Comparison of ENCODE assay signal across 1 mouse cellular context in the genomic region with DNA sequence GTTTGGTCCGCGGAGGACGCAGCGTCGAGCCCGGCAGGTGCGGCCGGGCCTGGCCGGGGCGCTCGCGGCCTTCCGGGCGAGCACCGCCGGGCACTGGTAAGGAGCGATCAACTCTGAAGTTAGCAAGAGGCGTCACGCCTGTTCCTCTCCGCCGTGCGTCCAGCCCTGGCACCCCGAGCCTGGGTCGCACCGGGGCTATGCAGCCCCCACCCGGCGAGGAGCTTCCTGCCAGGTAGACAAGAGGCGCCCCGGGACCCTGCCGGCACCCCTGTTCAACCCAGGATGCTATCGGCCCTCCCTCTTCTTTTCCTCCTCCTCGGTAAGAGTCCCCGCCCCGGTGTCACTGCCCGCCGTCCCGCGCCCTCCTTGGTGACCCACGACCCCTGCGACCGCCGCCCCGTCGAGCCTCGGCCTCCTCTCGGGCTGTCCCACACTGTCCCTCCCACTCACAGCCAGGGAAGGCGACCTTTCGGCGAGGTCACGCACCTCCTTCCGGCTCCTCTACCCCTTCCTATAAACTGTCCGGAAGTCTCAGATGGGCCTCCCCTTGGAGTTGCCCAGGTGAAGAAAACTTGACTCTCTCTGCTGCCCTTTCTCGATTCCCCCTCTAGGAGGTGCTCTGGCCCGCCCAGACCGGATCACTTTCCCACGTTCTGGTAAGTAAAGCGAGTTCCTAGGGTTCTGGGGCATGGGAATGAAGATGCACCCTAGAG.
A peak's percentile ranks its signal among the peaks of the same experiment; 100 is the strongest.
TF ChIP-seq lines count a peak whose summit lies in the region.

No protein-coding gene starts in this region.

TF ChIP-seq in CH12.LX, 34 proteins besides CTCF, POLR2A, EP300 and RAD21:
- TF ChIP-seq ETS1 (conservative IDR thresholded peaks at IDR 0.05; ENCODE audit: low read depth, low read length) (peak; percentile 54), SIN3A (IDR thresholded peaks at IDR 0.05; ENCODE audit: low read length) (peak; percentile 75), MAZ (IDR thresholded peaks at IDR 0.05; ENCODE audit: low read depth, low read length) (peak; percentile 86), ZMIZ1 (IDR thresholded peaks at IDR 0.05; ENCODE audit: low read depth, low read length) (no peak; the same call in 1 of the 2 replicates), TBP (conservative IDR thresholded peaks at IDR 0.05; ENCODE audit: low read depth, low read length) (0 out of 2 replicates have a peak, but pooled peaks have one; percentile 27), SMC3 (IDR thresholded peaks at IDR 0.05; ENCODE audit: low read depth, low read length) (peak; percentile 60), JUN (IDR thresholded peaks at IDR 0.05; ENCODE audit: insufficient read depth, low read depth, low read length) (0 out of 2 replicates have a peak, but pooled peaks have one; percentile 8), BHLHE40 (IDR thresholded peaks at IDR 0.05; ENCODE audit: low read depth, low read length) (peak; percentile 50; the same call in 1 of the 2 replicates), POLR2AphosphoS2 (IDR thresholded peaks at IDR 0.05; ENCODE audit: low read depth, low read length) (no peak), TCF12 (IDR thresholded peaks at IDR 0.05; ENCODE audit: low read depth, low read length) (no peak; the same call in 1 of the 2 replicates), USF1 (IDR thresholded peaks at IDR 0.05; ENCODE audit: low read depth, low read length) (no peak), ZNF384 (IDR thresholded peaks at IDR 0.05; ENCODE audit: low read depth, low read length) (no peak), CHD1 (IDR thresholded peaks at IDR 0.05; ENCODE audit: low read depth, low read length) (no peak), ZC3H11A (IDR thresholded peaks at IDR 0.05; ENCODE audit: low read depth, low read length) (no peak), UBTF (IDR thresholded peaks at IDR 0.05; ENCODE audit: low read depth, low read length) (peak; percentile 68; the same call in 1 of the 2 replicates), CHD2 (IDR thresholded peaks at IDR 0.05; ENCODE audit: low read length) (no peak; the same call in 1 of the 2 replicates), NRF1 (IDR thresholded peaks at IDR 0.05; ENCODE audit: low read depth, low read length) (peak; percentile 46), ELF1 (IDR thresholded peaks at IDR 0.05; ENCODE audit: low read depth, low read length) (peak; percentile 94), RCOR1 (conservative IDR thresholded peaks at IDR 0.05; ENCODE audit: low read depth, low read length) (no peak), MYC (IDR thresholded peaks at IDR 0.05; ENCODE audit: low read depth, low read length) (0 out of 2 replicates have a peak, but pooled peaks have one; percentile 43), HCFC1 (IDR thresholded peaks at IDR 0.05; ENCODE audit: low read depth, low read length) (peak; percentile 78), MEF2A (IDR thresholded peaks at IDR 0.05; ENCODE audit: borderline replicate concordance, low read depth, low read length) (peak; percentile 58; the same call in 1 of the 2 replicates), JUND (conservative IDR thresholded peaks at IDR 0.05; ENCODE audit: low read depth, low read length) (no peak), NELFE (IDR thresholded peaks at IDR 0.05; ENCODE audit: low read depth, low read length) (no peak; the same call in 1 of the 2 replicates), MAX (IDR thresholded peaks at IDR 0.05; ENCODE audit: low read length) (peak; percentile 46; the same call in 1 of the 2 replicates), PAX5 (IDR thresholded peaks at IDR 0.05; ENCODE audit: low read length) (no peak), ZKSCAN1 (IDR thresholded peaks at IDR 0.05; ENCODE audit: borderline replicate concordance, low read depth, low read length) (no peak), GABPA (IDR thresholded peaks at IDR 0.05; ENCODE audit: insufficient replicate concordance, low read depth, low read length) (no peak), MXI1 (IDR thresholded peaks at IDR 0.05; ENCODE audit: low read depth, low read length) (peak; percentile 20; the same call in 1 of the 2 replicates), USF2 (conservative IDR thresholded peaks at IDR 0.05; ENCODE audit: low read depth, low read length) (no peak), IRF4 (IDR thresholded peaks at IDR 0.05; ENCODE audit: low read depth, low read length) (peak; percentile 69; the same call in 1 of the 2 replicates), MAFK (IDR thresholded peaks at IDR 0.05; ENCODE audit: insufficient replicate concordance, low read length) (no peak), KAT2A (IDR thresholded peaks at IDR 0.05; ENCODE audit: insufficient replicate concordance, low read length) (0 out of 2 replicates have a peak, but pooled peaks have one; percentile 50), E2F4 (IDR thresholded peaks at IDR 0.05; ENCODE audit: insufficient replicate concordance, low read depth, low read length) (no peak)
